Mouse (Mus musculus) neural tube, embryonic 14.5 days (tissue): ENCODE data around the gene Fam204a. TPM values are rescaled to one million over a fixed set of nuclear protein-coding genes. Genes with fewer than 3 reads are reported as not detected.

Experiments
- ATAC-seq: fragments of 200-750 bp; cut with Nextera tagmentation; 2 replicates; pipeline ENCODE4 v1.8.0; 2017; ENCODE audit warnings: low read depth, mild to moderate bottlenecking, moderate TSS enrichment, moderate library complexity
- H3K27ac ChIP-seq: fragments of 300-500 bp; sonication (generic); 2 replicates; pipeline ENCODE4 v1.5.1; 2014; ENCODE audit warnings: low read depth, mild to moderate bottlenecking, control low read depth, low read length, moderate library complexity, mixed read lengths
- H3K27me3 ChIP-seq: fragments of 300-500 bp; sonication (generic); 2 replicates; pipeline ENCODE4 v1.6.1; 2014; ENCODE audit warnings: low read length; ENCODE audit not compliant: control insufficient read depth, insufficient read depth
- H3K36me3 ChIP-seq: fragments of 300-500 bp; sonication (generic); 2 replicates; pipeline ENCODE4 v1.6.1; 2014; ENCODE audit warnings: low read length, mixed read lengths; ENCODE audit not compliant: control insufficient read depth, insufficient read depth
- H3K4me1 ChIP-seq: fragments of 300-500 bp; sonication (generic); 2 replicates; pipeline ENCODE4 v1.6.1; 2014; ENCODE audit warnings: low read length; ENCODE audit not compliant: control insufficient read depth, insufficient read depth
- H3K4me2 ChIP-seq: fragments of 300-500 bp; sonication (generic); 2 replicates; pipeline ENCODE4 v1.6.1; 2014; ENCODE audit warnings: mild to moderate bottlenecking, low read depth, low read length, control low read depth
- H3K4me3 ChIP-seq: fragments of 300-500 bp; sonication (generic); 2 replicates; pipeline ENCODE4 v1.5.1; 2014; ENCODE audit warnings: low read depth, low read length, control low read depth, mixed read lengths
- H3K9ac ChIP-seq: fragments of 300-500 bp; sonication (generic); replicated peaks from 2 replicates; pipeline ENCODE4 v1.6.1; 2014; ENCODE audit warnings: low read depth, mild to moderate bottlenecking, control low read depth, low read length, mixed read lengths
- H3K9me3 ChIP-seq: fragments of 300-500 bp; sonication (generic); 2 replicates; pipeline ENCODE4 v1.6.1; 2016; ENCODE audit warnings: low read length; ENCODE audit not compliant: control insufficient read depth
- WGBS: fragments of 180-500 bp; shearing (Covaris S2); extraction: QIAGEN DNeasy Blood & Tissue Kit; methylation state at CpG from one replicate; pipeline ENCODE4 v1.1.7; 2014; 5-methylcytosine and 5-hydroxymethylcytosine counted together
- polyA plus RNA-seq: library from polyadenylated mRNA; unstranded; fragments of >200 nt; fragmentation: Nextera tagmentation; extraction: Ambion mirVana; gene quantifications from 2 replicates; pipeline ENCODE4 v1.2.1, GENCODE M21; 2014

The Fam204a gene
- polyA plus RNA-seq: 71.9 and 76.0 TPM in 2 replicates

GRCm38 (mm10) chr19:60225899-60226844, at the start of gene Fam204a:
Gene Fam204a (minus strand): TSS chr19:60226701.
- Histone ChIP-seq H3K4me1 (peaks cover 10% of the 10 kb centered on the region), H3K36me3 (no peaks in the 10 kb centered on the region), H3K27me3 (no peaks in the 10 kb centered on the region), H3K27ac (peak within 1 kb of the TSS; percentile 94), H3K9me3 (no peaks in the 10 kb centered on the region), H3K9ac (peak within 1 kb of the TSS; percentile 83), H3K4me3 (peak within 1 kb of the TSS; percentile 93), H3K4me2 (peak within 1 kb of the TSS; percentile 53)
- under 1% methylated on average over 68 of the region's 68 CpGs for WGBS
- ATAC-seq: peak; percentile 100

- no peaks in the 10 kb centered on the region for H3K27me3 ChIP-seq
- no peaks in the 10 kb centered on the region for H3K36me3 ChIP-seq
- H3K4me1 ChIP-seq: no peaks in the 10 kb centered on the region
- H3K9me3 ChIP-seq: no peaks in the 10 kb centered on the region
- WGBS: 75% methylated on average over 1 of the region's 1 CpGs
- no peak overlapping the region for H3K27ac ChIP-seq
- H3K4me2 ChIP-seq: no peak overlapping the region
- no peak overlapping the region for H3K4me3 ChIP-seq
- H3K9ac ChIP-seq: no peak overlapping the region
- no peak for ATAC-seq
Measured at GRCm38 (mm10) chr19:60265789-60266188, 39.3 kb upstream of the Fam204a start.

GRCm38 (mm10) chr19:60260689-60261088, 34.2 kb upstream of the Fam204a start:
- Histone ChIP-seq H3K4me2 (no peak overlapping the region), H3K27me3 (no peaks in the 10 kb centered on the region), H3K36me3 (no peaks in the 10 kb centered on the region), H3K4me1 (no peaks in the 10 kb centered on the region), H3K4me3 (no peak overlapping the region), H3K9ac (no peak overlapping the region), H3K27ac (no peak overlapping the region), H3K9me3 (no peaks in the 10 kb centered on the region)
- 32% methylated on average over 5 of the region's 5 CpGs for WGBS
- ATAC-seq: no peak

GRCm38 (mm10) chr19:60252021-60252420, 25.5 kb upstream of the Fam204a start:
- Histone ChIP-seq H3K4me1 (no peaks in the 10 kb centered on the region), H3K9me3 (no peaks in the 10 kb centered on the region)
- no peak for ATAC-seq

GRCm38 (mm10) chr19:60251197-60251596, 24.7 kb upstream of the Fam204a start:
- H3K4me3 ChIP-seq: no peak overlapping the region
- H3K9ac ChIP-seq: no peak overlapping the region
- no peaks in the 10 kb centered on the region for H3K36me3 ChIP-seq
- 52% methylated on average over 9 of the region's 9 CpGs for WGBS
- H3K4me1 ChIP-seq: no peaks in the 10 kb centered on the region
- H3K9me3 ChIP-seq: no peaks in the 10 kb centered on the region
- ATAC-seq: peak; percentile 60; the same call in 1 of the 2 replicates
- H3K27ac ChIP-seq: 0 out of 2 replicates have a peak overlapping the region, but pooled peaks have one; percentile 1
- H3K4me2 ChIP-seq: no peak overlapping the region
- H3K27me3 ChIP-seq: no peaks in the 10 kb centered on the region

More at GRCm38 (mm10) chr19:60252021-60252420, 25.5 kb upstream of the Fam204a start:
- Histone ChIP-seq H3K4me2 (no peak overlapping the region), H3K27me3 (no peaks in the 10 kb centered on the region), H3K36me3 (no peaks in the 10 kb centered on the region), H3K9ac (no peak overlapping the region), H3K4me3 (no peak overlapping the region), H3K27ac (no peak overlapping the region)
- WGBS: 41% methylated on average over 2 of the region's 2 CpGs

- Histone ChIP-seq H3K27me3 (no peaks in the 10 kb centered on the region), H3K9me3 (no peaks in the 10 kb centered on the region), H3K9ac (no peak overlapping the region), H3K4me2 (no peak overlapping the region), H3K27ac (no peak overlapping the region), H3K4me3 (no peak overlapping the region), H3K4me1 (no peaks in the 10 kb centered on the region), H3K36me3 (no peaks in the 10 kb centered on the region)
- ATAC-seq: no peak
- WGBS: 80% methylated on average over 3 of the region's 3 CpGs
Measured at GRCm38 (mm10) chr19:60245250-60245649, 18.7 kb upstream of the Fam204a start.

- no peaks in the 10 kb centered on the region for H3K27me3 ChIP-seq
- H3K9ac ChIP-seq: no peak overlapping the region
- no peaks in the 10 kb centered on the region for H3K9me3 ChIP-seq
- no peaks in the 10 kb centered on the region for H3K4me1 ChIP-seq
- H3K4me3 ChIP-seq: no peak overlapping the region
- H3K4me2 ChIP-seq: no peak overlapping the region
- 0 out of 2 replicates have a peak, but pooled peaks have one; percentile 17 for ATAC-seq
- H3K36me3 ChIP-seq: no peaks in the 10 kb centered on the region
- 23% methylated on average over 7 of the region's 7 CpGs for WGBS
- H3K27ac ChIP-seq: no peak overlapping the region
Measured at GRCm38 (mm10) chr19:60242620-60243019, 16.1 kb upstream of the Fam204a start.

GRCm38 (mm10) chr19:60241916-60242602, 15.6 kb upstream of the Fam204a start:
- Histone ChIP-seq H3K27ac (no peak overlapping the region), H3K9me3 (no peaks in the 10 kb centered on the region), H3K36me3 (no peaks in the 10 kb centered on the region), H3K9ac (no peak overlapping the region), H3K27me3 (no peaks in the 10 kb centered on the region), H3K4me2 (no peak overlapping the region), H3K4me1 (no peaks in the 10 kb centered on the region), H3K4me3 (no peak overlapping the region)
- WGBS: 44% methylated on average over 7 of the region's 7 CpGs
- peak; percentile 54; the same call in 1 of the 2 replicates for ATAC-seq

- H3K9me3 ChIP-seq: no peaks in the 10 kb centered on the region
- no peak overlapping the region for H3K4me2 ChIP-seq
- no peak overlapping the region for H3K4me3 ChIP-seq
- no peak for ATAC-seq
- H3K36me3 ChIP-seq: no peaks in the 10 kb centered on the region
- H3K4me1 ChIP-seq: peaks cover 4% of the 10 kb centered on the region; the same call in 1 of the 2 replicates
- H3K27ac ChIP-seq: no peak overlapping the region
- H3K27me3 ChIP-seq: no peaks in the 10 kb centered on the region
- H3K9ac ChIP-seq: no peak overlapping the region
- WGBS: 75% methylated on average over 2 of the region's 2 CpGs
Measured at GRCm38 (mm10) chr19:60231542-60231941, 5.0 kb upstream of the Fam204a start.
